Mouse (Mus musculus) kidney, postnatal 25 days (tissue): ENCODE results near the gene Etfdh.
"Not testable (repeated sequence)": the region's sequence is repeated elsewhere in the genome, so short reads cannot be mapped to it uniquely, and the experiment has no call there.

Source experiments
- DNase-seq, 2 experiments: peaks; one replicate each; pipeline ENCODE4 v3.0.0; 2021; ENCODE audit warnings: mixed read lengths in 2 of 2

Gene Etfdh

DNA sequence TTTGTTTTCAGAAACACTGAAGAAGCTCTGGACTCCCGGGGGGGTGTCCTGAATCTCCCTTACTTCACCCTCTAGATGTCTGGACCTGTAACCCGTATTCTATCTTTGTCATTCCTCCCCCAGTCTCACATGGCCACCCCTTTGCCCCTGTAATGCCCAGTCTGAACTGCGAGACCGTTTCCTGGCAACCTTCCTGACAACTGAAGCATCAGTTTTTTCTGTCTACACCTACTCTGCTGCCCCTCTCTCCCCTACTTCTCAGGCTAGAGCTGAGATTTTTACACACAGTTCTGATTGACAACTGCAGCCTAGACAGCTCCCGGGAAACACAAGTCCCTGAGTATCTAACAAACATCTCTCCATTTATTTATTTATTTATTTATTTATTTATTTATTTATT lies 52.4 kb downstream of the Etfdh start:
- DNase-seq: peak; percentile 34 to 55

DNA sequence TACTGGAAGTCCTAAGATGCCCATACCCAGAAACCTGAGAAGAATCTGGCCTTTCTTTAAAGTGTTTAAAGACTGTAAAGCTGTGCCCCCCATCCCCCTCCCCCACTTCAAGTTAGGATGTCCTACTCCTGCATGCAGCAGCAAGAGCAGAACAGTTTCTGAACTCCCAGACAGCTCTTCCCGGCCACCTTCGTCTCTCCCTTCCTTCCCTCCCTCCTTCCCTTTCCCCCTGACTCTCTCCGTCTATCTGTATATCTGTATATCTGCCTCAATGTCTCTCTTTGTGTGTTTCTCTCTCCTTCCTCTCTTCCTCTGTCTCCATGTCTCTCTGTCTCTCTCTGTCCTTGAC lies 52.9 kb downstream of the Etfdh start:
- no peak for DNase-seq

DNA sequence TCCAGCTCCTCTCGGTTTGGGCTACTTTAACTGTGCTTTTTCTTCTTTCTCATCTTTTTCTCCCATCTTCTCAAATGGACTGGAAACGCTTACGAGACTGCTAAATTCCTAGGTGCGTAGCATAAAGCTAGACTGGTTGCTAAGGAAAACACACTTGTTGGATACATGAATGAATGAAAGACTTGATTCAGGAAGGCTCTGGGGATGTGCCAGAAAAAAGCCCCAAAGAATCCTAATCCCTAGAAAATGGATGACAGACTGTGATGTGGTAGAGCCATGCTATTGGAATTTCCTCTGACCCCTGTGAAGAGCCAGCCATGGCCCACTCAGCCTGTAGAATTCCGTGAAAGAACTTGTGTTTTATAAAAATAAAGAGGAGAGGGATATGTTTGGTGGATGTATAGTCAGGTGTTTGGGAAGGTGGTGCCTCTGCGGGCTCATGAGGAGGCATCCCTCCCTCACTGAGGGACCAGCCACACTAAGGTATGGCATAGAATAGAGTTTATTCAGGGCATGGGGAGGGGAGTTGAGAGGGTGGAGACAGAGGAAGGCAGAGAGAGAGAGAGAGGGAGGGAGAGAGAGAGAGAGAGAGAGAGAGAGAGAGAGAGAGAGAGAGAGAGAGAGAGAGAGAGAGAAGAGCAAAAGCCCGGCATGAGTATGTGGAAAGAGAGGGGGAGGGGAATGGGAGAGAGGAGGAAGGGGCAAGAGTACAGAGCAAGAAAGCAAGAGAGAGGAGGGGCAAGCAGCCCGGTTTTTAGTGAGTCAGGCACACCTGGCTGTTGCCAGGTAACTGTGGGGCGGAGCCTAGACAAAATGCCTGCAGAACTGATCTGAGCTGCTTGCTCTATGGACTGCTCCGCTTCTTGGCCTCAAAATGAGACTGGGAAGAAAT lies 53.5 kb downstream of the Etfdh start:
- DNase-seq: peak; percentile 65 to 85

DNA sequence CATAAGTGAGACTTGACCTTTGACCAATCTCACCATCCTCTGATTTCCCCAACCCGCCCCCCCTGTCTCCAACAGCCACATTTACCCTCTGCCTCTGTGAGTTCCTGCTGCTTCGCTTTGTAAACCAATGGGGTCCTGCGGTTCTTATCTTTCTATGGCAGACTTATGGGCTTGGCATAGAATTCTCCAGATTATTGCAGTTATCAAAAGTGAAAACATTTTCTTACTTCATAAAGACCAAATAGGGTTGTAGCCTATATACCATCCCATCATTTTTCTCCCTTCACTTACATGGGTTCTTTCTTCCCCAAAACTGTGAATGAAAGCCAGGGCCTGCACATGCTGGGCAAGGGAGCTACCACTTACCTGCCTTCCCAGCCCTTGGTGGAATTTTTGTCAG lies 55.0 kb downstream of the Etfdh start:
- no peak for DNase-seq

DNA sequence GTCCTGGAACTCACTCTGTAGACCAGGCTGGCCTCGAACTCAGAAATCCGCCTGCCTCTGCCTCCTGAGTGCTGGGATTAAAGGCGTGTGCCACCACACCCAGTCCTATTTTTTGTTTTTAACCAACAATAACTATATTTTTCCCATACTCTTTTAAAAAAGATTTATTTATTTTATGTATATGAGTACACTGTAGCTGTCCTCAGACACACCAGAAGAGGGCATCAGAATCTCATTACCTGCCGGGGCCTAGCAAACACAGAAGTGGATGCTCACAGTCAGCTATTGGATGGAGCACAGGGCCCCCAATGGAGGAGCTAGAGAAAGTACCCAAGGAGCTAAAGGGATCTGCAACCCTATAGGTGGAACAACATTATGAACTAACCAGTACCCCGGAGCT lies 55.9 kb downstream of the Etfdh start:
- not testable (repeated sequence) for DNase-seq

DNA sequence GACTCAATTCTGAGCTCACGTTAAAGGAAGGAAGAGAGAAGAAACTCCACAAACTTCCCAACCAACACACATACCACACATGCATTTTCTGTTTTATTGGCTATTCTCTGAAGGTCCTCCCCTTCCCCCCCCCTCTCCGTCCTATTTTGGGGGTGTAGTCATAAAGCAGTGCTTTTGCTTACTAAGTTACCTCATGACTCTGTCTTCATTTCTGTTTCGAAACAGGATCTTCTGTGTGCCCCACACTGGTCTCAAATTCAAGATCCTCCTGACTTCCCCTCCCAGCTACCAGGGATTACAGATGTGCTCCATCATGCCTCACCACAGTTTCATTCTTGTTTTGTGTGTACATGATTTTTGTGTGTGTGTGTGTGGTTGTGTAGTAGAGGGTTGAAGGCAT lies 56.9 kb downstream of the Etfdh start:
- no peak for DNase-seq

DNA sequence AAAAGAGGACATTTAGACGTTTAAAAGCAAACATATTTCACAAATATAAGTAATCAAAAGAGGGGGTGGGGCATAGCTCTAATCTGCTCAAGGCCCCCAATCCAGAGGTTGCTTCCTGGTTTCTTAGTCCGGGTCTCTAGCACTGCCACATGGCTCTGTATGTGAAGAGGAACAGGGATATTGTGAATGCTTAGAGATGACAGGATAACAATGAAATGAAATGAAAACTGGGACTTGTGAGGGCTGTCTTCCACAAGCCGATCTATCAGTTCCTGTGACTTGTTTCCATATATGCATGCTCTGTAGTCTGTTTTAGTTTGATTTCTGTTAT lies 60.0 kb downstream of the Etfdh start:
- no peak for DNase-seq

DNA sequence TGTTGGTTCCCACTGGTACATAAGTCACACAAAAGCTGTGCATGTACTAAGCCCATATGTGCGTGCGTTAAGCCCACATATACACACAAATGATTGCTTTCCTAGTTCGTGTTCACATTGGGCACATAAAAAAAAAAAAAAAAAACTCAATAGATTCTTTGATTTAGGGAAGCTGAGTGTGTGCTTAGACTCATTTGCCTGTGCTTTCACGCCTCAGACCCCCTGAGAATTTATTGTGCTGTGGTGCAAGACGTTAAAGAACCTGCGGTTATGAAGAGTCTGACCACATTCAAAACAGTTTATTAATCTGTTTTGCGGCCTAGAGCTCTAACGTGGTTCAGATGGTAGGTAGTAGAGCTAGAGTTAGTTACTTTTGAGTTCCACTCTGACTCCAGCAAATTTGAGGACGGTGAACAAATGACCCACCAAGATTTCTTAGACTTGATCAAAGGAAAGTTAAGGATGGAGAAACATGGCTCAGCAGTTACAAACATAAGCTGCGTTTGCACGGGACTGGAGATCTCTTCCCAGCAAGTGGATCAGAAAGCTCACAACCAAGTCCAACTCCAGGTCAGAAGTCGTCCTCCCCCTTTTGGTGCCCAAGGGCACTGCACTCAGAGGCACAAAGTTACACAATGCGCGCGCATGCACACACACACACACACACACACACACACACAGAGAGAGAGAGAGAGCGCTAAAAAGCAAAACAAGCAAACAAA lies 60.5 kb downstream of the Etfdh start:
- no peak for DNase-seq

DNA sequence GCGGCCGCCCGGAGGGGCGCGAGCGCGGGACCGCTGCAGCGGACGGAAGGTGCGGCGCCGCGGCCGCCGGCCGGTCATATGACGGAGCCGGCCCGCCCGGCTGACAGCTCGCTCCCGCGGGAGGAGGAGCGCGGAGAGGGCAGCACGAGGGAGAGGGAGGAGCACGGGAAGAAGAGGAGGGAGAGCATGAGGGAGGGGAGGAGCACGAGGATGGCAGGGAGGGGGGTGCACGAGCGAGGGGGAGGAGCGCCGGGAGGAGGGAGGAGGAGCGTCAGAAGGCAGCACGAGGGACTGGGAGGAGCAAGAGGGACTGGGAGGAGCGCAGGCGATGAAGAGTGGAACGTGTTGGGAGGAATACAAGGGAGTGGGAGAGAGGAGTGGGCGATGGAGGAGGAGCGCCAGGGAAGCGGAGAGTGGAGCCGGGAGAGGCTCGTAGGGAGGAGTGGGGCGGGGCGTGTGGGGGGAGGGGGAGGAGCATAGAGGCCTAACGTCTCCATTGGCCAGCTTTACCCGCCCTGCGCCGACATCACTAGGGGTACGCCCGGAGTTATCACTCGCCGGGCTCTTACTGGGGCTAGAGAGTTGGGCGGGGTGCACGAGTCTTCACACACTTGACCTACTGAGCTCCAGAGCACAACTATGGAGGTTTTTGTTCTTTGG lies 61.5 kb downstream of the Etfdh start, which contains the start of gene Fnip2:
TSS of gene Fnip2 (minus strand) at position 94 of the 660 bp plus-strand sequence.
- peak; percentile 92 to 97 for DNase-seq

DNA sequence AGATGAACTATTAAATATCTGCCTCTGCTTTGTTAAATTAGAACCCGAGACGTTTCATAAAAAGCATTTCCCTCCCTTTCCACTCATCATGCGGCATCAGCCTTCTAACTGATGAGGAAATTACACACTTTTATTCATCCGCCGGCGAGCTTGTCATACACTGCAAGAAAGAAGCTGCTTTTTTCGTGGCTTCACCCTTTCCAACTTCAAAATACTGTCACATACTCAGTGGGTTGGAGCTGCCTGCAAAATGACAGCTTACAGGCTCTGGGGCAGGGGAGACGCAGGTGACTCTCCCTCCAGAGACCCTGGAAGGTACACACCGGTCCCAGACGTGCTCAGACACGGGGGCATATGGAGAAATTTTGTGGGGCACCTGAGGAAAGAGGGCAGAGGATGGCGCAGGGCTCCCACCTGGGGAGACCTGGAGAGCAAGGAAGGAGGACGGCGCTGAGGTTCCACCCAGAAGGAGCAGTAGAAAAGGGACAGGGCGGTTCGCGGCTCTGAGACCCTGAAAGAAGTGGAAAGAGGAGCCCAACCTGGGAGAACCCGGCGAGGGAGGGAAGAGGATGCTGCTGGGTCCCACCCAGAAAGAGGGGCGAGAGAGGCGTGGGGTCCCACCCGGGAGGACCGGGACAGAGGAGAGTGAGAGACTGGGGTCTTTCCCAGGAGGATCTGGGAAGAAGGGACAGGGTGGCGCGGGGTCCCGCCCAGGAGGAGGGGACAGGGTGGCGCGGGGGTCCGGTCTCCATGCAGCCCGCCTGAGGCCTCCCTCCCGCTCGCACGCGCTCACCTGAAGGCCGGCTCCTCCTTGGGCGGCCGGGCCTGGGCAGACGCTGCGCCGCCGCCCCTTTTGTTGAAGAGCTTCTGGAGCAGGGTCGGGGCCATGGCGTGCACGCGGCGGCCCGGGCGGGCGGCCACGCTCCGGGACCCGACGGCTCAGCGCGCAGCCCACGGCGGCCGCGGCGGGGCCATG lies 62.3 kb downstream of the Etfdh start:
- peak; percentile 23 to 53 for DNase-seq

DNA sequence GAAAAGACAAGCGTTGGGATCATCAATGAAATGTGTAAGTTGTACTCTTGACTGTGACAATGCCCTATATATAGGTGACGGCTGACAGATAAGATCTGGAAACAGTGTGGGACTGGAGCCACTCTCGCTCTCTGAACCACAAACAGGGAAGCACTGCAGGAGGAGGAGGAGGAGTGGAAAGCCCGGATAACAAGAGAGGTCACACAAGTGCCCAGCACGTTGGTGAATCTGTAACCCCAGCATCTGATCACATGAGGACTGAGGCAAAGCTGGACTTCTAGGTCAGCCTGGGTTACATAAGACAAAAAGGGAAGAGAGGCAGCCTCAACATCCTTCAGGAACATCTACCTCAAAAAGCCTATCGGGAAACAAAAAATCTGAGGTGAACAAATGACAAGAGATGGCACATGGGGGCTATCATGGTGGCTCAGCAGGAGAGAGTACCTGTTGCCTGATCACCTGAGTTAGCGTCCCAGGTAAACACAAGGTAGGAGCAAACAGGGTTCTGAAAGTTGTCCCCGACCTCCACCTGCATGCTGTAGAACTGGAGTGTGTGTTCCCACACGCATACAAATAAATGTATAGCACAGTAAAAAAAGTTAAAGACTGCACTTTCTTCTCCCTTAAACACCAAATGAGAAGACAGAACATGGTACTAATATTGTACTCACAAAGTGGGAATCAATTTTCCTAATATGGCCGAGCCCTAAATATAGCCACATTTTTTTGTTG lies 64.3 kb downstream of the Etfdh start:
- DNase-seq: peak; percentile 72 to 89

DNA sequence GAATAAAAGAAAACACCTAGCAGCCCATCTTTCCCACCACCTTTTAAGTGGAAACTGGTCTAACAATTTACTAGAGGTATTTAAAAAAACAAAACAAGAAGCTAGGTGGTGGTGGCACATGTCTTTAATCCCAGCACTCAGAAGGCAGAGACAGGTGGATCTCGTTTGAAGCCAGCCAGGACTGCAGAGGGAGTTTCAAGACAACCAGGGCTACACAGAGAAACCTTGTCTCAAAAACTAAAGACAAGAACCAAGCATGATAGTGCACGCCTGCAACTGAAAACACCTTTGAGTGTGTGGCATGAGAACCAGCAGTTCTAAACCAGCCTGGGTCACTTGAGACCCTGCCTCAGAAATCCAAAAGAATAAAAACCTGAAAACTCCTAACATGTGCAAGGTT lies 65.8 kb downstream of the Etfdh start:
- DNase-seq: no peak

DNA sequence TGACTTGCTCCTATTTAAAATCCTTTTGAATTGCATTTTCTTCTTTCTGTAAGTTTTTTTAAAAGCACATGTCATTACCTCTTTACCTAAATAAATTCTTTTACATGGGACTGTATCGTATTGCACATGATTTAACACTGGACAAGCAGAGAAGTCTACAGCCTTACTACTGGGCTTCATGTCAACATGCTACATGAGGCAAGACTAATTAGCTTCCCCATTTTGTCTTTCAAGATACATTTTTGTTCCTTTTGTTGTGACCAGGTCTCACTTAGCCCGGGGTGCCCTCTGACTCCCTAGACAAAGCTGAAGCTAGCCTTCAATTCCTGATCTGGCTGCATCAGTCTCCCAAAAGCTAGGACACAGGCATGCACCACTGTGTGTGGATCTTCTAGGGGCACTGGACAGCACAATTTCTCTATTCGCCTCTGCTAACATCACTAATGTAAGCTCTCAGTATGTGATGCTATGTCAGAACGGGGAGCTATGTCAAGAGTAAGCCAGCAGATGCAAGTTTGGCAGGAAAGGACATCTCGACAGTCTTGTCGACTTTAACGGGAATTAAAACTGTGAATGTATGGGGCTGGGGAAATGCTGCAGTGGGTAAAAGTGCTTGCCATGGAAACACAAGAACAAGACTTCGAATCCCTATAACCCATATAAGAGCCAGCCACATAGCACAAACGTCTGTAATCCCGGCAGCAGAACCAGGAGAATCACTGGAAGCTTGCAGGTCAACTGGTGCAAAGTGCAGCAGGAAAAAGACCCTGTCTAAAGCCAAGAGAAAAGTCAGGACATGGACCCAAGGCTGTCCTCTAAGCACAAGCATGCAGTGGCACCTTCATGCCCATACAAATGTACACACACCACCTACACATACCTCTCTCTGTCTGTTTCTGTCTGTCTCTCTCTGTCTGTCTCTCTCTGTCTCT lies 67.2 kb downstream of the Etfdh start:
- DNase-seq: no peak

DNA sequence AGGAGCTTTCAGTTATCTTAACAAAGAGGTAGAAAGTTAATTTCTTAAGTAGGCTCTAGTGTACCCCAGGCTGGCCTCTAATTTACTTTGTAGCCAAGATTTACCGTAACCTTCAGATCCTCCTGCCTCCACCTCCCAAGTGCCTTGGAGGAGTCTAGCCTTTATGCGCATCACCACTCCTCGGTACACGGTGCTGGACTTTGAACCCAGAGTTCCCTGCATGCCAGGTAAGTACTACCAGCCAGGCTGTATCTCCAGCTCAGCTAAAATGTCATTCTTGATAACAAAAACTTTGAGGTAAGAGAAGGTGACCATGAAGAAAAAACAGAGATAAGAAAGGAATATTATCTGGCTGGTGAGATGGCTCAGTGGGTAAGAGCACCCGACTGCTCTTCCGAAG lies 68.7 kb downstream of the Etfdh start:
- peak; percentile 73 to 81 for DNase-seq

DNA sequence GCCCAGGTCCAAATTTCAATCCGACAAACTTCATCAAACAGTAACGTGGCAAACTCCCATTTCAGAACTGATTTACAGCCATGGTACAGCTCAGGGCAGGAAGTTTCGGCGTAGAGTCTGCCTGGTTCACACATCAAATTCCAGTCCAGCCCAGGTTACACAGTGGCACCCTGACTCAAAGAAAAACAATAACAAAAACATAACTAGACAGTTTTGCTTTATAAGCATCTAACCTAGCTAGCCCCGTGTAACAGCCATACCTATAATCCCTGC lies 69.6 kb downstream of the Etfdh start:
- DNase-seq: peak; percentile 63 to 84

DNA sequence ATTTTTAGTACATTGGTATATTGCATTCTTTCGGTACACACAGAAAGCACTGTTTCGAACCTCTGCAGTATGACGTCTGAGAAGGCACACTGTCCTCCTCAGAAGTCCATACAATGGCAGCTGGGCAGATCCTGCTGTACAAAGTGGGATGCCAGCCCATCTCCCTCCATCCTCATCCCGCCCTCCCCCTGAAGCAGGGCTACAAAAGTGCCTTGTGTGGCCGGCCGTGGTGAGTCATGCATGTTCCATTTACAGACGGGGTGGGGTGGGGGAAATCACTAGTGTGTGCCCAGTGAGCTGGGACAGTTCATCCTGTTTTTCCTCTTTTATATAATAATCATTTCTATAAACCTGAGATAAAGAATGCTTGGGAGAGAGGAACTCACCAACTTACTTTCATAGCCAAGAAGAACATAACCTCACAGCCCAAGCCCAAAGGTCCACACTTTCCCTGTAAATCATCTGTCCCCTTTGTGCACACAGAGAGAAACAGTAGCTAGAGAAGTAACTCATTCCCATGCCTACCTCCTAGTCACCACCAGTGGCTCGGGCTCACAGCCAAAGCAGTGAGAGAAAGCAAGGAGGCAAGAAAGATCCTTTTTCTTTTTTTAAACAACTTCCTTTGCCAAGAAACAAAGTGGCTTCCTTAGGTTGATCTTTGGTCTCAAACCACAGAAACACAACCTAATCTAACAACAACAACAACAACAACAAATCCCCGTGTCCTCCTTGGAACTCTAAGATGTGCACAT lies 70.1 kb downstream of the Etfdh start:
- peak; percentile 90 to 94 for DNase-seq

DNA sequence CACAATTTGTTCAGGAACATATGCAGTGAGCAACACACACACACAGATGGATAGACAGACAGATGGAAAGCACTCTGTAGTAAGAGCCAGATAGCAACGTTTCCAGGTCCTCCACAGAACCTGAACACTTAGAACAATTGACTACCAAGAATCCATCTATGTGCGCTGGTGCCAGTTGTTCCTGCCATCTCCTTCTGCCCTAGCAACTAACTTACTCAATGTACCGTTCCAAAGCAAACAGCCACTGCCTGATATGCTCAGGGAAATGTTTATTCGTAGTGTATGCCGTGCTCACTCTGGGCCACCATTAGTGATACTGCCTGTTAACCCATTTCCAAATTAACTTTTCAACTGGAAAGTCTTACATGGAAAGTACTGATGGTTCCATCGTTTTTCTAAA lies 74.2 kb downstream of the Etfdh start:
- no peak for DNase-seq
